Mouse (Mus musculus) G1E (cell line): ENCODE measurements around the gene Gm17662. TPM values are rescaled to one million over a fixed set of nuclear protein-coding genes. Genes with fewer than 3 reads are reported as not detected.

Experiments used
- ATAC-seq: 2 replicates; pipeline ENCODE4 v1.8.0; 2016; ENCODE audit warnings: mild to moderate bottlenecking; ENCODE audit not compliant: insufficient number of reproducible peaks, poor library complexity, low FRiP score, severe bottlenecking; ENCODE audit errors: extremely low read depth
- DNase-seq: peaks from one replicate; pipeline ENCODE4 v3.0.0; 2012; ENCODE audit warnings: low spot score
- H3K27me3 ChIP-seq: 2 replicates; pipeline ENCODE4 v1.6.1; 2012; ENCODE audit warnings: mild to moderate bottlenecking, low read length, inconsistent platforms; ENCODE audit not compliant: insufficient read depth
- H3K36me3 ChIP-seq: replicated peaks from 2 replicates; pipeline ENCODE3; 2012; ENCODE audit warnings: mild to moderate bottlenecking, inconsistent platforms
- H3K4me1 ChIP-seq: 2 replicates; pipeline ENCODE4 v1.6.1; 2012; ENCODE audit warnings: low read depth, low read length, inconsistent platforms, mixed read lengths; ENCODE audit not compliant: insufficient read depth
- H3K4me3 ChIP-seq: 2 replicates; pipeline ENCODE4 v1.5.1; 2012; ENCODE audit warnings: low read depth, mild to moderate bottlenecking, inconsistent platforms, low read length, moderate library complexity, mixed read lengths
- H3K9me3 ChIP-seq: replicated peaks from 2 replicates; pipeline ENCODE4 v1.6.1; 2012; ENCODE audit warnings: inconsistent platforms
- CTCF ChIP-seq: IDR thresholded peaks from 2 replicates; pipeline ENCODE4 v1.5.1; 2012; ENCODE audit warnings: low read depth, low read length, inconsistent platforms, mixed read lengths
- GATA1 ChIP-seq: IDR thresholded peaks from 2 replicates; pipeline ENCODE4 v1.6.1; 2012; ENCODE audit warnings: borderline replicate concordance, low read length, inconsistent platforms, mixed read lengths
- GATA2 ChIP-seq: IDR thresholded peaks from 2 replicates; pipeline ENCODE4 v1.6.1; 2012; ENCODE audit warnings: low read depth, low read length, inconsistent platforms, borderline replicate concordance
- POLR2AphosphoS5 ChIP-seq: IDR thresholded peaks from 2 replicates; pipeline ENCODE4 v1.6.1; 2012; ENCODE audit warnings: low read depth, low read length, inconsistent platforms; ENCODE audit not compliant: insufficient replicate concordance
- TAL1 ChIP-seq: conservative IDR thresholded peaks from 2 replicates; pipeline ENCODE4 v1.6.1; 2012; ENCODE audit warnings: low read depth, low read length, inconsistent platforms, mixed read lengths
- polyA plus RNA-seq: library from polyadenylated mRNA; stranded (reverse); fragments of >175 nt; gene quantifications from 2 replicates; pipeline ENCODE4 v1.2.3, GENCODE M21; 2012
- total RNA-seq, 2 experiments: library from RNA; stranded (forward) in 1 of 2; stranded (reverse) in 1 of 2; fragments of 200-1000 nt in 1 of 2; fragments of >200 nt in 1 of 2; fragmentation: Nextera tagmentation in 1 of 2; gene quantifications; 2 replicates each; pipeline ENCODE4 v1.2.3; 2014 to 2017

The Gm17662 gene
- total RNA-seq (2014; fragmentation: Nextera tagmentation) (not detected in 2 replicates), total RNA-seq (2017) (not detected in 2 replicates), polyA plus RNA-seq (not detected in 2 replicates)

DNA sequence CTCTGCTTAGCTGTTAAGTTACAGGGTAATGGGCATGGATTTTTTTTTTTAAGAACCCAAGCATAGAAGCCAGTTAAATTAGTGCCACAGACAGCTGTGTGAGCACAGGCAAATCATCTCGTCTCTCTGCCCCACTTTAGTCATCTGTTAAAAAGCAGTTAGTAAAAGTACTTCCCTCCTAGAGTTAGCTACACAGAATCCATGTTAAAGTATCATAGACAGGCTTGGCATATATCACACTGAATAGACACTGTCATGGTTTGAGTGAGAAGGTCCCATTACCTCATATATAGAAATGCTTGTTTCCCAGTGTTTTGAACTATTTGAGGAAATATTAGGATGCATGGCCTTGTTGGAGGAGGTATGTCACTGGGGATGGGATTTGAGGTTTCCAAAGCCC, at the start of gene Gm17662:
Gene Gm17662 (plus strand): TSS at position 301 of the 400 bp plus-strand sequence.
- H3K4me3 ChIP-seq = no peak within 1 kb of the TSS
- no peaks in the 10 kb centered on the region for H3K4me1 ChIP-seq
- DNase-seq (no peak), ATAC-seq (no peak)
- no peak for TF ChIP-seq CTCF
- no peak for TF ChIP-seq TAL1
- TF ChIP-seq GATA1 = no peak
- no peak for TF ChIP-seq POLR2AphosphoS5
- no peak for TF ChIP-seq GATA2
- no peaks in the 10 kb centered on the region for H3K27me3 ChIP-seq
- H3K36me3 ChIP-seq = no peaks in the 10 kb centered on the region
- H3K9me3 ChIP-seq = peaks cover 36% of the 10 kb centered on the region

- no peak for TF ChIP-seq TAL1
- no peak for TF ChIP-seq POLR2AphosphoS5
- no peak for TF ChIP-seq GATA2
- no peak for TF ChIP-seq CTCF
- TF ChIP-seq GATA1 = no peak
- Histone ChIP-seq H3K36me3 (no peaks in the 10 kb centered on the region), H3K27me3 (no peaks in the 10 kb centered on the region), H3K4me1 (no peaks in the 10 kb centered on the region), H3K9me3 (peaks cover 52% of the 10 kb centered on the region), H3K4me3 (no peak overlapping the region)
- ATAC-seq (no peak), DNase-seq (no peak)
Observed at GRCm38 (mm10) chr4:104810710-104811286, 46.3 kb upstream of the Gm17662 start.

DNA sequence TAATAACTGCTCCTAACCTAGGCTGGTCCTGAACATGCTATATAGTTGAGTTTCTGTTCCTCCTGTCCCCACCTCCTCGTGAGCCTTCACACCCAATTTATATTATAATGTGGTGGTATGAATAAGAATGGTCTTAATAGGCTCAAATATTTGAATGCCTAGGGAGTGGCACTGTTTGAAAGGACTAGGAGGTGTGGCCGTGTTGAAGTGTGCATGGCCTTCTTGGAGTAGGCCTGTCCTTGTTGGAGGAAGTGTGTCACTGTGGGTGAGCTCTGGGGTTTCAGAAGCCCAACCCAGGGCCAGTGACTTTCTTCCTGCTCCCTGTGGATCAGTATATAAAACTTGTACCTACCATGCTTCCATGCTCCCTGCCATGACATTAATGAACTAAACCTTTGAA, 43.5 kb upstream of the Gm17662 start:
- peaks cover 60% of the 10 kb centered on the region for H3K9me3 ChIP-seq
- H3K36me3 ChIP-seq = no peaks in the 10 kb centered on the region
- H3K4me3 ChIP-seq = no peak overlapping the region
- no peaks in the 10 kb centered on the region for H3K27me3 ChIP-seq
- DNase-seq (no peak), ATAC-seq (no peak)
- no peak for TF ChIP-seq GATA2
- no peaks in the 10 kb centered on the region for H3K4me1 ChIP-seq

- H3K4me3 ChIP-seq = no peak overlapping the region
- H3K36me3 ChIP-seq = no peaks in the 10 kb centered on the region
- H3K9me3 ChIP-seq = peaks cover 69% of the 10 kb centered on the region
- H3K27me3 ChIP-seq = no peaks in the 10 kb centered on the region
- no peaks in the 10 kb centered on the region for H3K4me1 ChIP-seq
- ATAC-seq (no peak), DNase-seq (no peak)
- TF ChIP-seq GATA2 (no peak), TAL1 (no peak), GATA1 (no peak), CTCF (no peak), POLR2AphosphoS5 (no peak)
Observed at GRCm38 (mm10) chr4:104816519-104817232, 40.5 kb upstream of the Gm17662 start.

DNA sequence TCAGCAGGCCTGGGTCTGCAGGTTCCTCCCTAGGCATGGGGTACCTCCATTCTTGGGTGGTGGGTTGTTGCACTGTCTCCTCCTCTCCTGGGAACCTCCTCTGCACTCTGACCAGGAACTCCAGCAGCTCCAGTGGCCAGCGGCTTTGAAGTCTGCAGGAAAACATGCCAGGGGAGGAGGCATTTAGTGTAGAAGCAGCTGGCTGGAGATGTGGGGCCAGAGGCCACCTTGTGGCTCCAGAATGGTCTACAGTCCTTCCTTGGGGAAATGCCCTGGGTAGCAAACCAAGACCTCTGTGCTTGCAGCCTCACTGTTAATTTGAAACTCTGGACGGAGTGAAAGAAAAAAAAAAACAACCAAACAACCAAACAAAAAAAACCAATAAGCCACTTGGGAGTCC, 39.6 kb upstream of the Gm17662 start:
- H3K36me3 ChIP-seq = no peaks in the 10 kb centered on the region
- H3K4me1 ChIP-seq = no peaks in the 10 kb centered on the region
- peaks cover 70% of the 10 kb centered on the region for H3K9me3 ChIP-seq
- ATAC-seq (no peak), DNase-seq (no peak)
- TF ChIP-seq CTCF (no peak), GATA1 (no peak), TAL1 (no peak), POLR2AphosphoS5 (no peak), GATA2 (no peak)
- no peaks in the 10 kb centered on the region for H3K27me3 ChIP-seq
- no peak overlapping the region for H3K4me3 ChIP-seq

DNA sequence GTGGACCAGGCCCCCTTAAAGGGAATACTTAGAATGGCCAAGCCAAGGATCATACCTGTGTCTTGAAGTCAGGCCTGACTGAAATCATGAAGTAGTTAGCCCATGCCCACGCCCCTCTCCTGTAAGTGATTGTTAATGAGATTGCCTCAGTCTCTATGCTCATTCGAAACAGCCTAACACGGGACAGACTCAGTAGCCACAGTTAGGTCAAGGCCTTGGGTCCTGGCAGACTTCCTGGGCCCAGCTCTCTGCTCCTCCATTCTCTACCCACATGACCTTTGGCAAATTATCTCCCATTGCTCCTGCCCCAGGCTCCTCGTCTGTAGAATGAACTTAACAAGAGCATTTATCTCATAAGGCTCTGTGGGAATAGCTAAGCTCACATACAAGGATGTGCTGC, 38.1 kb upstream of the Gm17662 start:
- Histone ChIP-seq H3K4me1 (no peaks in the 10 kb centered on the region), H3K36me3 (no peaks in the 10 kb centered on the region), H3K4me3 (no peak overlapping the region), H3K27me3 (no peaks in the 10 kb centered on the region), H3K9me3 (peaks cover 81% of the 10 kb centered on the region)
- ATAC-seq = no peak
- no peak for TF ChIP-seq POLR2AphosphoS5
- DNase-seq = no peak

DNA sequence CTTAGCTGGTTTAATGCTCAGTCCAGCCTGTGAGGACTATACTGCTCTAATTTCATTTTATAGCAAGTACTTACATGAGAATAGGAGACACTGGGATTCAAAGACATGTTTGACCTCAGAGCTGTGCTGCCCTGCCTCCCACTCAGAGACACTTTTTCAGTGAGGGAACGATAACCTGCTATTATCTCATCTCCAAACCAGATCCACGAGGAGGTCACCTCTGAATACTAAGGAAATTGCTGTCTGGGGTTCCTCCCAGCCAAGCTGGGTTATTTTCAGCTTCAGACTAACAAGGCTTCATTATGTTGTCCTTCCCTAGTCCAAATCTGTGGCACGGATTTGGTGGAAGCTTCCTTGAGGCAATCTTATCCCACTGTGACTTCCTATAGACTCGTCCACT, 37.2 kb upstream of the Gm17662 start:
- Histone ChIP-seq H3K27me3 (no peaks in the 10 kb centered on the region), H3K9me3 (peaks cover 76% of the 10 kb centered on the region), H3K36me3 (no peaks in the 10 kb centered on the region), H3K4me1 (no peaks in the 10 kb centered on the region), H3K4me3 (no peak overlapping the region)
- TF ChIP-seq TAL1 (no peak), POLR2AphosphoS5 (no peak), GATA1 (no peak), GATA2 (no peak), CTCF (no peak)
- ATAC-seq = no peak
- DNase-seq = no peak
